Mouse (Mus musculus) cerebellum, adult 2 months (tissue): ENCODE measurements around the gene Clcn2.

Experiments used
- CTCF ChIP-seq: fragments of 200-500 bp; IDR thresholded peaks from 2 replicates; pipeline ENCODE4 v1.5.1; 2011; ENCODE audit warnings: low read depth, mild to moderate bottlenecking, control low read depth, low read length, moderate library complexity, borderline replicate concordance; ENCODE audit not compliant: insufficient read depth
- POLR2A ChIP-seq: fragments of 200-500 bp; IDR thresholded peaks from 2 replicates; pipeline ENCODE4 v1.6.1; 2011; ENCODE audit warnings: low read length, control low read depth, borderline replicate concordance; ENCODE audit not compliant: insufficient read depth

DNA sequence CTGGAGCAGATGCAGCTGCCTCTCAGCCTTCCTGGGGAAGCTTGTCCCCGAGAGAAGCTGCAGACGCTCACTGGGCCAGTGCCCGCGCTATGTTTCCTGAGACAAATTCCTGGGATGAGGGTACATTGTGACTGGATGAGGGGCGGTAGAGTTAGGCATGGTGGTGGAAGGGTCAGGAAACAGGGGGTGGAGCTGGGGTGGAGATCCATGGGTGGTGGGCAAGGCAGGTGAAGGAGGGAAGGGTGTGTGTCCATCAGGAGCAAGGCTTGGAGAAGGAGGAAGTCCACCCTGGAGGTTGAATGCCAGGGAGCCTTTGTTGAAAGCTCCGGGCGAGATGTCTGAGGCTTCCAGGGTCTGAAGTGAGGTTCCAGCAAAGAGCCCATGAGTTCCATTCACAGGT is 7.8 kb upstream of the Clcn2 start:
- no peak for TF ChIP-seq POLR2A
- TF ChIP-seq CTCF, result no peak
